Mouse (Mus musculus) hindbrain, embryonic 13.5 days (tissue): ENCODE measurements around the gene Pde4d. TPM values are rescaled to one million over a fixed set of nuclear protein-coding genes. Genes with fewer than 3 reads are reported as not detected.
"Not testable (repeated sequence)": the region's sequence is repeated elsewhere in the genome, so short reads cannot be mapped to it uniquely, and the experiment has no call there.

Experiments
- ATAC-seq: fragments of 200-750 bp; cut with Nextera tagmentation; 2 replicates; pipeline ENCODE4 v1.8.0; 2017; ENCODE audit warnings: moderate TSS enrichment; ENCODE audit not compliant: low FRiP score
- H3K27ac ChIP-seq: fragments of 300-500 bp; sonication (generic); 2 replicates; pipeline ENCODE4 v1.5.1; 2015; ENCODE audit warnings: inconsistent platforms, mild to moderate bottlenecking, moderate library complexity
- H3K27me3 ChIP-seq: fragments of 300-500 bp; sonication (generic); 2 replicates; pipeline ENCODE4 v1.6.1; 2015; ENCODE audit warnings: mild to moderate bottlenecking, inconsistent platforms
- H3K36me3 ChIP-seq: fragments of 300-500 bp; sonication (generic); 2 replicates; pipeline ENCODE4 v1.6.1; 2015; ENCODE audit warnings: mild to moderate bottlenecking, inconsistent platforms
- H3K4me1 ChIP-seq: fragments of 300-500 bp; sonication (generic); replicated peaks from 2 replicates; pipeline ENCODE4 v1.6.1; 2015; ENCODE audit warnings: inconsistent platforms
- H3K4me2 ChIP-seq: fragments of 300-500 bp; sonication (generic); 2 replicates; pipeline ENCODE4 v1.6.1; 2015; ENCODE audit warnings: inconsistent platforms, mild to moderate bottlenecking, moderate library complexity
- H3K4me3 ChIP-seq: fragments of 300-500 bp; sonication (generic); 2 replicates; pipeline ENCODE4 v1.5.1; 2015; ENCODE audit warnings: mild to moderate bottlenecking, inconsistent platforms
- H3K9ac ChIP-seq: fragments of 300-500 bp; sonication (generic); 2 replicates; pipeline ENCODE4 v1.6.1; 2015; ENCODE audit warnings: mild to moderate bottlenecking, inconsistent platforms
- H3K9me3 ChIP-seq: fragments of 300-500 bp; sonication (generic); 2 replicates; pipeline ENCODE4 v1.6.1; 2016; ENCODE audit warnings: inconsistent platforms
- WGBS: fragments of 180-500 bp; shearing (Covaris S2); methylation state at CpG from one replicate; pipeline ENCODE4 v1.1.7; 2015; 5-methylcytosine and 5-hydroxymethylcytosine counted together
- polyA plus RNA-seq: library from polyadenylated mRNA; unstranded; fragments of >200 nt; fragmentation: Nextera tagmentation; extraction: Ambion mirVana; gene quantifications from 2 replicates; pipeline ENCODE4 v1.2.1, GENCODE M21; 2015

The Pde4d gene
- polyA plus RNA-seq, 1 experiment from 2014 or later = 18.6 TPM

DNA sequence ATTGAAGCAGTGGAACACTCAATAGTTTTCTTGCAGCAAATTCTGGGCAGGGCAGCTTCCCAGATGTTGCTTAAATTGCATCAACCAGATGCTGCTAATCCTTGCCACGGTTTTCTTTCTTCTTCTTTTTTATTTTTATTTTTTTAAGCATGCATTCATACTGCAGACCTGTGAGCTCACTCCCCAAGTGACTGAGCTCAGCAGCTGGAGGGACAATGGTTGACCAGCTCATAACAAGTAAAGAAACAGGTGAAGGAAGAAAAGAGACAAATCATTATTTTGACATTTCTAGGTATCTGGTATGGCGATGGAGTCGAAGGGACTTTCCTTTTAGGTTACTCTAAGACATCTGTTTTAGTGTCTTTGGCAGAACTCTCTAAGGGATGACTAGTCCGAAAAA, 308.6 kb downstream of the Pde4d start:
- Histone ChIP-seq H3K4me2 (no peak overlapping the region), H3K4me3 (no peak overlapping the region), H3K9me3 (no peaks in the 10 kb centered on the region), H3K27ac (no peak overlapping the region), H3K27me3 (no peaks in the 10 kb centered on the region), H3K9ac (no peak overlapping the region), H3K36me3 (no peaks in the 10 kb centered on the region), H3K4me1 (no peaks in the 10 kb centered on the region)
- 84% methylated on average over 4 of the region's 4 CpGs for WGBS
- no peak for ATAC-seq

DNA sequence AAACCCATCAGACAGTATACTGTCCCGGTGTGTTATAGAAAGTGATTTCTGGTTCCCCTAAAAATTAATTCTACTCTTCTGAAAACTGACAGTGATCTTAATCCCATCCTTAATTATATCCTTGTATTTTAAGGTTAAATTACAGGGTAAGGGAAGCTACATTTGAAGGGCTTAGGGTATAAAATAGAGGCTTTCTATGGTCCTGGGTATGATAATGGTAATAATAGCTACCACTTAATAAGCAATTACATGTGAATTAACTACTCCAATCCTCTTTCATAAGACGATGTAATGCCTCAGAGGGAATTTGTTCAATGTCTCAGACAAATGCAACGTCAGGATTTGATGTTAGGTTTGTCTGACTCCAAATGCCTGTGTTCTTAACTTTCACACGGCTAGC, 309.4 kb downstream of the Pde4d start:
- ATAC-seq = no peak
- Histone ChIP-seq H3K4me1 (no peaks in the 10 kb centered on the region), H3K4me3 (no peak overlapping the region), H3K4me2 (no peak overlapping the region), H3K9me3 (no peaks in the 10 kb centered on the region), H3K27me3 (no peaks in the 10 kb centered on the region), H3K9ac (no peak overlapping the region), H3K36me3 (no peaks in the 10 kb centered on the region), H3K27ac (no peak overlapping the region)
- 78% methylated on average over 4 of the region's 4 CpGs for WGBS

DNA sequence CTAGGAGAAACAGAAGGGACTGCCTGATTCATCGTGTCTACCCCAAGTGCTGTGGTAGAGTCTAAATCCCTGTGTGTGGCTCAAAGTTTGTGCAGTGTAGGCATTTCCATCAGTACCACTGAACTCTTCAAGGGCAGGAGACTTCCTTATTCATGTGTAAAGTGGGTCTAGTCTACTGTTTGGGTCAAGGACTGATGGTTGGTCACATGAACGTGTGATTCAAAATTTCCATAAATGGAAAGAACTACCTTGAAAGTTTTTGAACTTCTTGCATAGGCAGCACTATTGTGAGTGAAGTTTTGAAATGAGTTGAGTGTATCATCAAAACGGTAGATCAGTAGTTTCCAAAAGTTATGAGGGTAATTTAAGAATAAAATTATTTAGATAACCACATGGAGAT, 313.5 kb downstream of the Pde4d start:
- 84% methylated on average over 3 of the region's 3 CpGs for WGBS

DNA sequence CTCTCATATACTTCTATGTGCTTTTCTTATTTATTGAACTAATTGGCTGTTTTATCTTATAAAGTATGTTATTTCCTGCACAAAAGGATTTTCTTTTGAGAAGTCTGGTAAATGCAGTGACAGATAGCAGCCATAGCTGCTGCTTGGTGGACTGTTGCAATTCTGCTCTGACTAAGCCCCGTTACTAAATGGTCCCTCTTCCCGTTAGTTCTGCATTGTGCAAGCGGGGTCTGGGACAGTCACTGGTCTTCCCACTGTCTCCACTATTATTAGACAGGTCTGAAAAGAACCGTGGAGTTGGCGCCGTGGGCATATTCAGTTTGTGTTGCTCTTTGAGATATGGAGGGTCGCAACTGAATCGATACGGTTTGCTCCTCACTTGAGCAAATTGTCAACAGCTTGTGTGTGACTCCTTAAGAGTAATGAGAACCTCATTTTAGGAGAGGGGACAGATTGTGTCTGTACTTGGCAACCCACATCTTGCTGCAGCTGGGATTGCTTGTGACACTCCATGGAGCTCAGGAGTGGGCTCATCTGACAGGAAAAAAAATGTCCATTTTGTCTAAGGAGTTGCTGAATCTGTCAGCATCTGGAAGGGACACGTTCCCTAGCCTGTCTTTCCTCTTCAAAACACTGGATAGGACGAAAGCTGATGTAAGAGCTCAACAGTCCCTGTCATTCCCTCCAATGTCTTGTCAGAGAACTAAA, 316.4 kb downstream of the Pde4d start:
- Histone ChIP-seq H3K4me1 (no peaks in the 10 kb centered on the region), H3K9me3 (no peaks in the 10 kb centered on the region), H3K4me3 (no peak overlapping the region), H3K36me3 (no peaks in the 10 kb centered on the region), H3K4me2 (no peak overlapping the region), H3K27me3 (no peaks in the 10 kb centered on the region), H3K27ac (no peak overlapping the region), H3K9ac (no peak overlapping the region)
- ATAC-seq = no peak
- WGBS = 77% methylated on average over 11 of the region's 11 CpGs

More for the DNA sequence above, 313.5 kb downstream of the Pde4d start:
- H3K36me3 ChIP-seq = no peaks in the 10 kb centered on the region
- H3K9ac ChIP-seq = no peak overlapping the region
- H3K4me1 ChIP-seq = no peaks in the 10 kb centered on the region
- ATAC-seq = no peak
- H3K4me2 ChIP-seq = no peak overlapping the region
- H3K9me3 ChIP-seq = no peaks in the 10 kb centered on the region
- H3K4me3 ChIP-seq = no peak overlapping the region
- no peak overlapping the region for H3K27ac ChIP-seq
- H3K27me3 ChIP-seq = no peaks in the 10 kb centered on the region

DNA sequence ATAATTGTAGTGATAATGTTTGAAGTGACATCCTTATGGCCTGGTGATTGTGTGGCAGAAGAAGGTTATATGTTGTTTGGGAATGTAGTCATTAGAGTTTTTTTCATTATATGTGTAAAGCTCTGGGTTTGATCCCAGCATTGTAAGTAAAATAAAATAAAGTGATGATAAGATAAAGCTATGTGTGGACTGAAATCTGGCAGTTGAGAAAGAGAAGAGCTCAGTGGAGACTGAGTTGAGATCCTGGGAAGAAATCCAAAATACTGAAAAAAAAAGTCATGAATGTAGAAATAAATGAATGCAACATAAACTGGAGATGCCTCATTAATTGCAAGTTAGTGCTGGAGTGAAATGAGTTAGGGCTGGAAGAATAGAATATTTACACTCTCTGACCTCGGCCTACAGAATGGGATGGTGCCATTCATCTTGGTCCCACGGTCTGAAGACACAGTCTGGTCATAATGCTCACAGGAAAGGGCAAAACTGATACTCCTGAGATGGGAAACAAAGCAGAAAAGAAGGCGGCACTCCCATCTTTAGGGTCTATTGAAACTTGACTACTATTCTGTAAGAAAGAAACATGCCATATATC, 319.8 kb downstream of the Pde4d start:
- Histone ChIP-seq H3K27me3 (no peaks in the 10 kb centered on the region), H3K36me3 (no peaks in the 10 kb centered on the region), H3K4me3 (no peak overlapping the region), H3K4me1 (peaks cover 8% of the 10 kb centered on the region), H3K27ac (no peak overlapping the region), H3K9ac (no peak overlapping the region), H3K9me3 (no peaks in the 10 kb centered on the region), H3K4me2 (no peak overlapping the region)
- 49% methylated on average over 3 of the region's 3 CpGs for WGBS
- ATAC-seq = no peak

DNA sequence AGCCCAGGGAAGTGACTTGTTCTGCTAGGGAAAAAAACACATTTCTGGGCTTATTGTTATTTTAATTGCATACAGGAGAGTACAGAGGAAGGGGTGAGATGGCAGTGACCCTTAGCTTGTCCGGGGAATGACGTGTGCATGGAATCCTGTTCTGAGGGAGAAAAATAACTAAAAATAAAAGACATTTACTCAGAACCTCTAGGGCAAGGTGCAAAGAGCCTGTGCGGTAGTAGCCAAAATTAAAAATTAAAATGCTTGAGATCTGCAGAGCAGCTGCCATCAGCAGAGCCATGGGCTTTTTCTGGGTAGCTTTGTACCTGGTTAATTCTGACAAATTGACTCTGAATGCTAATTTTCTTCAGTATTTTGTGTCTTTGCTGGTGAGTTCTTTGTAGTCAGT, 322.6 kb downstream of the Pde4d start:
- 0 out of 2 replicates have a peak, but pooled peaks have one; percentile 32 for ATAC-seq
- 34% methylated on average over 3 of the region's 3 CpGs for WGBS
- Histone ChIP-seq H3K4me1 (peaks cover 8% of the 10 kb centered on the region), H3K9ac (no peak overlapping the region), H3K4me2 (no peak overlapping the region), H3K27ac (peak overlapping the region; percentile 25; the same call in 1 of the 2 replicates), H3K9me3 (no peaks in the 10 kb centered on the region), H3K36me3 (no peaks in the 10 kb centered on the region), H3K27me3 (no peaks in the 10 kb centered on the region), H3K4me3 (no peak overlapping the region)

DNA sequence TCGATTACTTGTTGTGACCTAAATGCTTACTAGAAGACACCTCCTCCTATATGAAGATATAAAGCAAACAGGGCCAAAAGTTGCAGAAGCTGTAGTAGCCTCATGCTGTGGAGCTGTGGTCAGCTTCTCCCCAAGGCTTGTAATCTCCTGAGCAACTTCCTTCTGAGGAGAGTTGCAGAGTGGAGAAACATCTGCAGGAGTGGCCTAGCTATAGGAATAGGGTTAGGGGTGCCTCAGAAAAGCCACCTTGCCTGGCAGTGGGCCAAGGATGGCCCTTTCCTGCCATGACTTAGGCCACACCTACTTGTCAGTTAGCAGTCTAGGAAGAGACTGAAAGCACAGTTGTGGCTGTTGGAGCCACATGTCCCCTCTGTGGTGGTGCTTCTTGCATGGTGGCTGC, 325.2 kb downstream of the Pde4d start:
- no peak overlapping the region for H3K4me3 ChIP-seq
- H3K27me3 ChIP-seq = no peaks in the 10 kb centered on the region
- H3K4me2 ChIP-seq = no peak overlapping the region
- no peak overlapping the region for H3K9ac ChIP-seq
- peaks cover 8% of the 10 kb centered on the region for H3K4me1 ChIP-seq
- H3K27ac ChIP-seq = no peak overlapping the region
- ATAC-seq = no peak
- H3K36me3 ChIP-seq = no peaks in the 10 kb centered on the region
- H3K9me3 ChIP-seq = no peaks in the 10 kb centered on the region
- WGBS = 87% methylated on average over 1 of the region's 1 CpGs

DNA sequence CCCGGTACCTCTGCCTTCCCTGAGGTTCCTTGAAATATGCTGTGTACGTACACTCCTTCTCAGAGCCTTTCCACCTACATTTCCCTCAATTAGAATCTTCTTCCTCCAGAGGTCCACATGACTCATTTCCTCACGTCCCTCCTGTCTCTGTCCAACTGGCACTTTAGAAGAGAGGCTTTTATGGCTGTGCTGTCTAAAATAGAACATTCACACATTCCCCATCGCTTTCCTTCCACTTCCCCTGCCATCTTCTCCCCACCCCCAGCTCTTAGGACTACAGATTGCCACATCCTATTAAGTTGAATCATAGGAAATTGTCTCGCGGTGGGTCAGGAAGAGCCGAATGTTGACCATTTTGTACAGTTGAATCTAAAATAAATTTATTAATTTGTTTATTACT, 326.1 kb downstream of the Pde4d start:
- Histone ChIP-seq H3K4me1 (peaks cover 8% of the 10 kb centered on the region), H3K4me2 (no peak overlapping the region), H3K27me3 (no peaks in the 10 kb centered on the region), H3K36me3 (no peaks in the 10 kb centered on the region), H3K9me3 (no peaks in the 10 kb centered on the region), H3K27ac (no peak overlapping the region), H3K4me3 (no peak overlapping the region), H3K9ac (no peak overlapping the region)
- 89% methylated on average over 7 of the region's 7 CpGs for WGBS
- no peak for ATAC-seq

DNA sequence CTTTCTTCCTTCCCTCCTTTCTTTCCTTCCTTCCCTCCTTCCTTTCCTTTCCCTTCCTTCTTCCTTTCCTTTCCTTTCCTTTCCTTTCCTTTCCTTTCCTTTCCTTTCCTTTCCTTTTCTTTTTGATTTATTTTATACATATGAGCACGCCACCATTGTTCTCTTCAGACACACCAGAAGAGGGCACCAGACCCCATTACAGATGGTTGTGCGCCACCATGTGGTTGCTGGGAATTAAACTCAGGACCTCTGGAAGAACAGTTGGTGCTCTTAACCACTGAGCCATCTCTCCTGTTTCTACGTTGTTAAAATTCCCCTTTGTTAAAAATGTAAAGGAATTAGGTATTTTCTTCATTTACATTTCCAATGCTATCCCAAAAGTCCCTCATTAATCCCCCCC, 347.9 kb downstream of the Pde4d start:
- H3K36me3 ChIP-seq, ATAC-seq, H3K4me3 ChIP-seq, H3K4me2 ChIP-seq, H3K27ac ChIP-seq, H3K9me3 ChIP-seq, H3K27me3 ChIP-seq, H3K4me1 ChIP-seq, H3K9ac ChIP-seq: not testable (repeated sequence)
- WGBS = 78% methylated on average over 3 of the region's 3 CpGs

DNA sequence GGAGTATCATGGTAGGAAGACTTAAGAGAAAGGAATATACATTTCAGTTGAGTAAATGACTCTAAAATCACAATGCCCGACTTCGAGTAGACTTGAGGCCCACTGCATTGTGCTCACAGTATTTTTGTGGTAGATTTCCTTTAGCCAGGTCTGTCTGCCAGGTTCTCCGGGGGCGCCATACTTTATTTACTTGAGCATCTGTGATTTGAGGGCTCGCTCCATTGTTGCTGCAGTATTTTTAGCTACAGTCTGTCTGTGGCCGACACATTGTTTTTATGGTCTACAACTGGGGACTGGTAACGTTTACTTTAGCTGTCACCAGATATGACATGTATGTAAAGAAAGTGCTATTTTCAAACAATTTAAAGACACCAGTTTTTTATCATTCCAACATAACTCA, 359.4 kb downstream of the Pde4d start:
- 90% methylated on average over 7 of the region's 7 CpGs for WGBS
- Histone ChIP-seq H3K36me3 (no peaks in the 10 kb centered on the region), H3K9me3 (no peaks in the 10 kb centered on the region), H3K4me2 (no peak overlapping the region), H3K4me1 (no peaks in the 10 kb centered on the region), H3K27ac (no peak overlapping the region), H3K4me3 (no peak overlapping the region), H3K9ac (no peak overlapping the region), H3K27me3 (no peaks in the 10 kb centered on the region)
- ATAC-seq = no peak

DNA sequence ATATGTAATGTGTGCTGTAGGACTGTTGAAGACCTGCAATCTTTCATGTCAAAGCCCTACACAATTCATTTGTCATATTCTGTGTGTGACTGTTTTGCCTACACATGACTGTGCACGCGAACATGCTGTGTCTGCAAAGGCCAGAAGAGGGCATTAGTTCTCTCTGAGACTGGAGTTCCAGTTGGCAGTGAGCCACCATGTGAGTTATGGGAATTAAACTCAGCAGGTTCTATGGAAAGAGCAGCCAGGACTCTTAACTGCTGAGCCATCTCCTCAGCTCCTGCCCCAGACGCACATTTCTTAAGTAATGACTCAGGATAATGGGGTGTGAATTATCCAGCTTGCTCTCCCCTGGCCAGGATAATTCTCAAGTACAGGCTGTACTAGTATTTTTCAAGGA, 363.2 kb downstream of the Pde4d start:
- Histone ChIP-seq H3K4me2 (no peak overlapping the region), H3K4me1 (no peaks in the 10 kb centered on the region), H3K9ac (no peak overlapping the region), H3K27me3 (no peaks in the 10 kb centered on the region), H3K9me3 (no peaks in the 10 kb centered on the region), H3K4me3 (no peak overlapping the region), H3K27ac (no peak overlapping the region), H3K36me3 (no peaks in the 10 kb centered on the region)
- 64% methylated on average over 3 of the region's 3 CpGs for WGBS
- ATAC-seq = no peak

DNA sequence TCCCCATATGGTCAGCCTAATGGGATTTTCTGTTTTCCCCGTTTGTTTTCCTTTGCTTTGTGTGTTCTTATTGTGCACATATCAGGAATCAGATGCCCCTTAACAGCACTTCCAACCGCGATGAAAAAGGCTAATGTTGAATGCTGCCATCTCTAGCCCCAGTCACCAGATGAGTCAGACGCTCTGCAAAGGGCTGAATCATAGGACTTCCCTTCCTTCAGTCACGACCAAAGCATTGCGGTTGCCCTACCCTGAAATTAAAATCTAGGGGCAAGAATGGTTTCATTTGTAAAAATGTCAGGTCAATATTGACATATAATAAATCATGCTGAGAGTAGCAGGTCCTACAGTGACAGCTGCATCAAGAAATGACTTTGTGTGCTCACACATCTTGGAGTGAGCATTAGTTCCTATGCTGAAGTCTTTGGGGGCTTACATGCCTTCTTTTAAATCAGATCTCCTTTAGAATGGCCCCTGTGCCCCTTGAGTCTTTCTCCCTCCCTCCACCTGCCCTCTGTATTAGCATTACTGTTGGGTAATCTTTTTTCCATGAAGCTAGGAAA, 370.2 kb downstream of the Pde4d start:
- Histone ChIP-seq H3K27me3 (no peaks in the 10 kb centered on the region), H3K27ac (no peak overlapping the region), H3K9ac (no peak overlapping the region), H3K4me2 (no peak overlapping the region), H3K4me3 (no peak overlapping the region), H3K36me3 (no peaks in the 10 kb centered on the region), H3K4me1 (no peaks in the 10 kb centered on the region), H3K9me3 (no peaks in the 10 kb centered on the region)
- WGBS = 71% methylated on average over 6 of the region's 6 CpGs
- ATAC-seq = no peak

DNA sequence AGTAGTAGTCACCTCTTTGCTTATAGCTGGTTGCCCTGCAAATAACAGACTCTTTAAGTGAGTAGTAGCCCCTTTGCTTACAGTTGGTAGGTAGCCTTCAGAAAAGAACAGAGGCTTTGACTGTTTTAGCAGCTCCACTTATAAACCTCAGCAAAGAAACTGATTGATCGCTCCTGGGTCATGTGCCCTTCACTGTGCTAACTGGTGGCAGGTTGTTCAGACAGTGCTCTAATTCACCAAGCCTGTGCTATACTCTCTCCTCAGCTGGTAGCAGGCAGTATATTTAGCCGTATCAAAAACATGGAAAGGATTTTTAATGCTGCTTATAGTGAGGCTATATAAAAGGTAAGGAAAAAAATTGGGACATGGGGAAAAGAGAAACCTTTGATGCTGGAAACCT, 370.7 kb downstream of the Pde4d start:
- no peak for ATAC-seq
- WGBS = 89% methylated on average over 2 of the region's 2 CpGs
- H3K4me2 ChIP-seq = no peak overlapping the region

More for the DNA sequence above, 370.7 kb downstream of the Pde4d start:
- Histone ChIP-seq H3K27me3 (no peaks in the 10 kb centered on the region), H3K4me1 (no peaks in the 10 kb centered on the region), H3K9me3 (no peaks in the 10 kb centered on the region), H3K36me3 (no peaks in the 10 kb centered on the region), H3K27ac (no peak overlapping the region), H3K4me3 (no peak overlapping the region), H3K9ac (no peak overlapping the region)
